8 mouse cellular contexts compared by ENCODE assay signal in the genomic region with DNA sequence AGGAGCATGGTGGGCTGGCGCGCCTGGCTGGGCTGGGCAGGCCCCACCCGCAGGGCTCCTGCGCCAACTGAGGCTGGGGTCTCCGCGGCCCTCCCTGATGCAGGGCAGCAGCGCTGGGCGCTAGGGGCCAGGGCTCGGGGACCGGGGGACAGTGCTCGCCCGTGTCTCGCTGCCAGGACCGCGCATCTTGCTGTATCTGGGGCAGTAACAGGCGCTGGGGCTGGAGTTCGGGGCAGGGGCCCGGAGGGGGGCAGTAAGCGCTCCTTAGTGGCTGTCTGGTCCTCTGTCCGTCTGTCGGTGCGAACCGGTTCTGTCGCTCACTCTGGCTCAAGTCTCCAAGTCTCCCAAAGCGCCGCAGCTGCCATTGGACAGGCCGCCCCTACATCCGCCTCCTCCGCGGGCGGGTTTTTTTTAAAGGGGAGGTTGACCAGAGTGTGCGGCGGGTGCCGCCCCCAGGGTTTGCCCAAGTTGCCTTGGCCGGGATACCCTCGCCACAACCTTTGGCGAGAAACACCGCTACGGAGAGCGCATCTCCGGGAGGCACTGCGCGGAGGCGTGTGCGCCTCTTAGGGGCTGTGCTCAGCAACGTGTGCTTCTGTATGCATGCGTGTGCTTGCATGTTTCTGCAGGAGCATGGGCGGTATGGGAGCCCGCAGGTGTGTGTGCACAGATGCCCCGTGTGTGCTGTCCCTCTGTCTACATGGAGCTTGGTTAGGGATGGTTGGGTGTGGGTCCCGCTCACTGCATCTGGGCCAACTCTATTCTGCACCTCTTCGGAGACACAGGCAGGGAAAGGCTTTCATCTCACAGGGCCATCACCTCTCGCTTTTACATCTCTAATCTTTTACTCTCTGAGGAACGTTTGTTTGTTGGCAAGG. TPM values are rescaled to one million over a fixed set of nuclear protein-coding genes. Genes with fewer than 3 reads are reported as not detected.
DNase-seq lines count a peak whose midpoint lies in the region; ATAC-seq and TF ChIP-seq lines count a peak whose summit lies in the region.

No protein-coding gene starts in this region.

- H3K4me3 ChIP-seq in liver, embryonic 12.5 days, result no peak overlapping the region
- H3K4me3 ChIP-seq in liver, postnatal 0 days (ENCODE audit: low read depth, low read length), result no peak overlapping the region
- H3K4me3 ChIP-seq in embryonic facial prominence, embryonic 10.5 days, result peak overlapping the region; percentile 65
- H3K4me3 ChIP-seq in hindbrain, embryonic 15.5 days, result peak overlapping the region; percentile 54
- H3K4me3 ChIP-seq in neural tube, embryonic 14.5 days (ENCODE audit: low read depth, low read length), result peak overlapping the region; percentile 42

- H3K4me2 ChIP-seq in liver, embryonic 12.5 days, result peak overlapping the region; percentile 15; the same call in 1 of the 2 replicates
- H3K4me2 ChIP-seq in liver, postnatal 0 days (ENCODE audit: low read depth, low read length), result no peak overlapping the region
- peak overlapping the region; percentile 98 for H3K4me2 ChIP-seq in hindbrain, embryonic 15.5 days
- peak overlapping the region; percentile 100 for H3K4me2 ChIP-seq in neural tube, embryonic 14.5 days (ENCODE audit: low read depth, low read length)

- no peak overlapping the region for H3K9ac ChIP-seq in liver, embryonic 12.5 days
- H3K9ac ChIP-seq in liver, postnatal 0 days (replicated peaks), result no peak overlapping the region
- peak overlapping the region; percentile 56 for H3K9ac ChIP-seq in hindbrain, embryonic 15.5 days
- H3K9ac ChIP-seq in neural tube, embryonic 14.5 days (replicated peaks; ENCODE audit: low read depth, low read length), result peak overlapping the region; percentile 61

- no peak for TF ChIP-seq EP300 in liver, postnatal 0 days (IDR thresholded peaks at IDR 0.05; ENCODE audit: low read depth)

- TF ChIP-seq CTCF in liver, postnatal 0 days (IDR thresholded peaks at IDR 0.05; ENCODE audit: low read depth), result no peak

- peaks cover 9% of the 10 kb centered on the region; the same call in 1 of the 2 replicates for H3K4me1 ChIP-seq in liver, embryonic 12.5 days
- H3K4me1 ChIP-seq in liver, postnatal 0 days (ENCODE audit: insufficient read depth), result no peaks in the 10 kb centered on the region
- H3K4me1 ChIP-seq in embryonic facial prominence, embryonic 10.5 days, result peaks cover 82% of the 10 kb centered on the region
- H3K4me1 ChIP-seq in hindbrain, embryonic 15.5 days (replicated peaks), result peaks cover 69% of the 10 kb centered on the region
- peaks cover 38% of the 10 kb centered on the region for H3K4me1 ChIP-seq in neural tube, embryonic 14.5 days (ENCODE audit: control insufficient read depth, insufficient read depth, low read length)

- no peak overlapping the region for H3K27ac ChIP-seq in liver, embryonic 12.5 days
- no peak overlapping the region for H3K27ac ChIP-seq in liver, postnatal 0 days (ENCODE audit: low read depth)
- H3K27ac ChIP-seq in embryonic facial prominence, embryonic 10.5 days (replicated peaks), result peak overlapping the region; percentile 72
- peak overlapping the region; percentile 57 for H3K27ac ChIP-seq in hindbrain, embryonic 15.5 days (replicated peaks)
- peak overlapping the region; percentile 22 for H3K27ac ChIP-seq in neural tube, embryonic 14.5 days (ENCODE audit: low read depth, low read length)

- no peak for DNase-seq in liver, postnatal 0 days
- peak; percentile 45 for DNase-seq in embryonic facial prominence, embryonic 10.5 days (ENCODE audit: low spot score)
- no peak for DNase-seq in layer of hippocampus, postnatal 25 days (ENCODE audit: extremely low spot score in 1 of 2, low spot score in 1 of 2)
- no peak for DNase-seq in adrenal gland, postnatal 4 days (ENCODE audit: low spot score in 2 of 2)
- no peak for DNase-seq in adrenal gland, postnatal 10 days

- no peak for ATAC-seq in liver, embryonic 12.5 days
- ATAC-seq in liver, postnatal 0 days, result no peak
- 0 out of 2 replicates have a peak, but pooled peaks have one; percentile 16 for ATAC-seq in hindbrain, embryonic 15.5 days (ENCODE audit: low FRiP score, low read depth)
- ATAC-seq in neural tube, embryonic 14.5 days (ENCODE audit: low read depth), result no peak; the same call in 1 of the 2 replicates

- H3K27me3 ChIP-seq in liver, embryonic 12.5 days (replicated peaks), result peaks cover 100% of the 10 kb centered on the region
- peaks cover 80% of the 10 kb centered on the region for H3K27me3 ChIP-seq in liver, postnatal 0 days (ENCODE audit: insufficient read depth, low read length)
- H3K27me3 ChIP-seq in embryonic facial prominence, embryonic 10.5 days (replicated peaks; ENCODE audit: low read depth, poor library complexity, severe bottlenecking), result peaks cover 100% of the 10 kb centered on the region
- H3K27me3 ChIP-seq in hindbrain, embryonic 15.5 days, result peaks cover 65% of the 10 kb centered on the region
- peaks cover 29% of the 10 kb centered on the region for H3K27me3 ChIP-seq in neural tube, embryonic 14.5 days (ENCODE audit: control insufficient read depth, insufficient read depth, low read length)

- H3K9me3 ChIP-seq in liver, embryonic 12.5 days (replicated peaks), result no peaks in the 10 kb centered on the region
- no peaks in the 10 kb centered on the region for H3K9me3 ChIP-seq in liver, postnatal 0 days (ENCODE audit: low read length)
- H3K9me3 ChIP-seq in embryonic facial prominence, embryonic 10.5 days, result no peaks in the 10 kb centered on the region
- H3K9me3 ChIP-seq in hindbrain, embryonic 15.5 days, result no peaks in the 10 kb centered on the region
- H3K9me3 ChIP-seq in neural tube, embryonic 14.5 days (ENCODE audit: control insufficient read depth, low read length), result no peaks in the 10 kb centered on the region

- WGBS in liver, embryonic 12.5 days (ENCODE audit: insufficient replicate concordance), result 3% methylated on average over 54 of the region's 54 CpGs
- WGBS in liver, postnatal 0 days (ENCODE audit: insufficient replicate concordance), result 2% methylated on average over 44 of the region's 54 CpGs
- WGBS in embryonic facial prominence, embryonic 10.5 days, result under 1% methylated on average over 54 of the region's 54 CpGs
- 1% methylated on average over 54 of the region's 54 CpGs for WGBS in hindbrain, embryonic 15.5 days
- under 1% methylated on average over 52 of the region's 54 CpGs for WGBS in neural tube, embryonic 14.5 days

- H3K36me3 ChIP-seq in liver, embryonic 12.5 days, result no peaks in the 10 kb centered on the region
- no peaks in the 10 kb centered on the region for H3K36me3 ChIP-seq in liver, postnatal 0 days (replicated peaks; ENCODE audit: insufficient read depth, low read length)
- H3K36me3 ChIP-seq in embryonic facial prominence, embryonic 10.5 days (replicated peaks), result no peaks in the 10 kb centered on the region
- no peaks in the 10 kb centered on the region for H3K36me3 ChIP-seq in hindbrain, embryonic 15.5 days
- H3K36me3 ChIP-seq in neural tube, embryonic 14.5 days (ENCODE audit: control insufficient read depth, insufficient read depth, low read length), result no peaks in the 10 kb centered on the region

RNA-seq across cellular contexts. Expression of gene Wnt7b, which starts 4.5 kb away (rescaled TPM):
- 0.38 and 0.56 TPM in 2 replicates for polyA plus RNA-seq in liver, embryonic 12.5 days (2016; fragmentation: Nextera tagmentation; extraction: Ambion mirVana)
- 0.05 and 0.09 TPM in 2 replicates for polyA plus RNA-seq in liver, postnatal 0 days (2015; fragmentation: Nextera tagmentation; extraction: Ambion mirVana)
- 22.0 and 29.5 TPM in 2 replicates for polyA plus RNA-seq in embryonic facial prominence, embryonic 10.5 days (2016; fragmentation: Nextera tagmentation; extraction: Ambion mirVana)
- polyA plus RNA-seq in hindbrain, embryonic 15.5 days (2015; fragmentation: Nextera tagmentation; extraction: Ambion mirVana), result 28.8 and 42.8 TPM in 2 replicates
- 17.3 and 25.0 TPM in 2 replicates for polyA plus RNA-seq in neural tube, embryonic 14.5 days (2014; fragmentation: Nextera tagmentation; extraction: Ambion mirVana)
- 10 to 100 TPM; 45.3 to 46.9 TPM for total RNA-seq in layer of hippocampus, postnatal 25 days (2021)
- total RNA-seq in adrenal gland, postnatal 4 days (2021), result 1 to 10 TPM in 1 of 2 experiments, under 1 TPM in 1; 0.40 to 1.8 TPM
- under 1 TPM; 0.18 to 0.27 TPM for total RNA-seq in adrenal gland, postnatal 10 days (2021)

Comparison
In these comparisons a context has a peak if more than half of its experiments do, and no peak if none do; other contexts are left out.
1. H3K27ac ChIP-seq: peak in embryonic facial prominence, embryonic 10.5 days (single experiment), hindbrain, embryonic 15.5 days (single experiment) and neural tube, embryonic 14.5 days (single experiment); none in liver, embryonic 12.5 days (single experiment) and liver, postnatal 0 days (single experiment).
2. H3K4me3 ChIP-seq: peak in embryonic facial prominence, embryonic 10.5 days (single experiment), hindbrain, embryonic 15.5 days (single experiment) and neural tube, embryonic 14.5 days (single experiment); none in liver, embryonic 12.5 days (single experiment) and liver, postnatal 0 days (single experiment).
3. H3K9ac ChIP-seq: peak in hindbrain, embryonic 15.5 days (single experiment) and neural tube, embryonic 14.5 days (single experiment); none in liver, embryonic 12.5 days (single experiment) and liver, postnatal 0 days (single experiment).
4. RNA of gene Wnt7b, which starts 4.5 kb away (polyA plus RNA-seq): 28.8 to 42.8 TPM in hindbrain, embryonic 15.5 days, 22.0 to 29.5 TPM in embryonic facial prominence, embryonic 10.5 days and 17.3 to 25.0 TPM in neural tube, embryonic 14.5 days; 0.38 to 0.56 TPM in liver, embryonic 12.5 days and 0.05 to 0.09 TPM in liver, postnatal 0 days; every median in the first group is over 10 times any median in the second.